Mouse (Mus musculus): ENCODE data around the gene Gcnt1.

- TF ChIP-seq CTCF (IDR thresholded peaks at IDR 0.05; ENCODE audit: borderline replicate concordance, insufficient read depth, low read depth, low read length) (no peak), POLR2A (IDR thresholded peaks at IDR 0.05; ENCODE audit: borderline replicate concordance, insufficient read depth, low read length) (no peak)
Measured at GRCm38 (mm10) chr19:17278381-17279051, 94.1 kb downstream of the Gcnt1 start.
